Mouse (Mus musculus) cortical plate, adult 2 months (tissue): ENCODE measurements at regions not wholly inside any gene's neighbourhood (a gene's known extent, or its start where the extent isn't known, plus 50 kb on each side); places are given as distances from the start of the nearest gene placed in this dataset.

ENCODE experiments used
- CTCF ChIP-seq: fragments of 200-500 bp; IDR thresholded peaks from 2 replicates; pipeline ENCODE4 v1.5.1; 2011; ENCODE audit warnings: mild to moderate bottlenecking, control low read depth, low read length; ENCODE audit not compliant: insufficient read depth; ENCODE audit errors: extremely low read depth
- POLR2A ChIP-seq: fragments of 200-500 bp; IDR thresholded peaks from 2 replicates; pipeline ENCODE4 v1.6.1; 2011; ENCODE audit warnings: mild to moderate bottlenecking, low read length, control low read depth; ENCODE audit not compliant: insufficient read depth; ENCODE audit errors: extremely low read depth

DNA sequence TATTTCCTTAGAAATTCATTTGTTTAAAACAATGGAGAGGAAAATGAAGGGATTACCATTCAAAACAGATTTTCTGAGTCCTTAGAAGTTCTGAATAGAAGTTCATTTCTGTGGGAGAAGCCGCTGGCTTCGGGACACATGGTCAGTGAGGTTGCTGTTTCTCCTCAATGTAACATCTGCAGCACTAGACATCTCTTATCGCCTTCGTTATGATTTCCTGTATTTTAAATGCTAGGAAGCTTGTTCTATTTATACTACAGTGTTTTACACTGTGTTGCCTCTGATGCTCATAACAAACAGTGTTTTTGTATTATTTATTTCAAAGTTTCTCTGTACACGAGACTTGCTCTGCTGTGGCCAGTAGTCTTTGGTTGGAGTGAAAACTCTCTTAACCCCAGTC is 346.6 kb downstream of the Ankrd50 start:
- TF ChIP-seq CTCF (no peak), POLR2A (no peak)
